Mouse (Mus musculus) thymus, adult 2 months (tissue): Measurements from ENCODE around the gene Aco1.

Experiments used
- CTCF ChIP-seq: fragments of 200-500 bp; IDR thresholded peaks from 2 replicates; pipeline ENCODE4 v1.5.1; 2012; ENCODE audit warnings: mild to moderate bottlenecking, control low read depth, low read length, moderate library complexity, borderline replicate concordance; ENCODE audit not compliant: control insufficient read depth, poor library complexity, insufficient read depth; ENCODE audit errors: extremely low read depth
- POLR2A ChIP-seq: fragments of 200-500 bp; IDR thresholded peaks from 2 replicates; pipeline ENCODE4 v1.6.1; 2012; ENCODE audit warnings: mild to moderate bottlenecking, low read length, control low read depth, moderate library complexity; ENCODE audit not compliant: control insufficient read depth, poor library complexity, insufficient read depth; ENCODE audit errors: extremely low read depth

GRCm38 (mm10) chr4:40134468-40135102 lies 8.3 kb upstream of the Aco1 start:
- TF ChIP-seq POLR2A (no peak), CTCF (no peak)
